ENCODE assay signal across 13 mouse cellular contexts in genomic region chr17:84155516-84156226, GRCm38 (mm10). TPM values are rescaled to one million over a fixed set of nuclear protein-coding genes. Genes with fewer than 3 reads are reported as not detected.
DNase-seq lines count a peak whose midpoint lies in the region; ATAC-seq and TF ChIP-seq lines count a peak whose summit lies in the region.
"Had no signal": no experiment of that assay in that cellular context is flagged by ENCODE, and none has a peak within 500 bp of the region (broad histone marks: within the 10 kb centered on the region; RNA-seq: fewer than 3 reads in every experiment).

No protein-coding gene starts in this region.

- DNase-seq in forebrain, embryonic 10.5 days (ENCODE audit: extremely low spot score, low spot score): no peak
- no peak for DNase-seq in lung, embryonic 14.5 days
- no peak for DNase-seq in lung, postnatal 0 days (ENCODE audit: low spot score)
- DNase-seq in urinary bladder, adult 2 months (ENCODE audit: low spot score): peak; percentile 19
- DNase-seq in urinary bladder, postnatal 36 days (ENCODE audit: low spot score in 2 of 2): no peak
- DNase-seq in cerebellum, adult 11 months: no peak
- no peak for DNase-seq in left cerebral cortex, adult 9 months (ENCODE audit: low spot score in 2 of 2)
- DNase-seq: adrenal gland, postnatal 10 days had no signal

- H3K4me1 ChIP-seq in forebrain, embryonic 10.5 days: peaks cover 54% of the 10 kb centered on the region
- peaks cover 8% of the 10 kb centered on the region; the same call in 1 of the 2 replicates for H3K4me1 ChIP-seq in forebrain, embryonic 13.5 days
- peaks cover 12% of the 10 kb centered on the region for H3K4me1 ChIP-seq in lung, embryonic 14.5 days (ENCODE audit: insufficient read depth)
- H3K4me1 ChIP-seq in lung, postnatal 0 days (ENCODE audit: insufficient read depth, low read depth, low read length): no peaks in the 10 kb centered on the region; the same call in 1 of the 2 replicates

- 85% methylated on average over 8 of the region's 8 CpGs for WGBS in forebrain, embryonic 10.5 days
- WGBS in forebrain, embryonic 13.5 days: 81% methylated on average over 8 of the region's 8 CpGs
- 64% methylated on average over 8 of the region's 8 CpGs for WGBS in lung, embryonic 14.5 days
- 73% methylated on average over 8 of the region's 8 CpGs for WGBS in lung, postnatal 0 days

- TF ChIP-seq CTCF in lung, embryonic 14.5 days (IDR thresholded peaks at IDR 0.05; ENCODE audit: low read depth): no peak
- TF ChIP-seq CTCF in lung, postnatal 0 days (IDR thresholded peaks at IDR 0.05): no peak

- no peak for TF ChIP-seq EP300 in lung, postnatal 0 days (IDR thresholded peaks at IDR 0.05)

- H3K27ac ChIP-seq in forebrain, embryonic 10.5 days: 0 out of 2 replicates have a peak overlapping the region, but pooled peaks have one; percentile 15
- no peak overlapping the region for H3K27ac ChIP-seq in forebrain, embryonic 13.5 days
- peak overlapping the region; percentile 94 for H3K27ac ChIP-seq in lung, embryonic 14.5 days (ENCODE audit: low read depth)
- H3K27ac ChIP-seq in lung, postnatal 0 days (ENCODE audit: low read length): no peak overlapping the region
- H3K27ac ChIP-seq: embryonic facial prominence, embryonic 13.5 days; forebrain, embryonic 12.5 days; left cerebral cortex, adult 2 months; limb, embryonic 15.5 days had no signal

- H3K4me2 ChIP-seq in forebrain, embryonic 13.5 days: no peak overlapping the region
- no peak overlapping the region for H3K4me2 ChIP-seq in lung, embryonic 14.5 days
- no peak overlapping the region for H3K4me2 ChIP-seq in lung, postnatal 0 days (replicated peaks; ENCODE audit: low read depth, low read length)
- H3K4me2 ChIP-seq: embryonic facial prominence, embryonic 13.5 days; forebrain, embryonic 12.5 days; limb, embryonic 15.5 days had no signal

- H3K9ac ChIP-seq in forebrain, embryonic 13.5 days: no peak overlapping the region
- no peak overlapping the region for H3K9ac ChIP-seq in lung, embryonic 14.5 days
- H3K9ac ChIP-seq in lung, postnatal 0 days (replicated peaks; ENCODE audit: low read depth): no peak overlapping the region
- H3K9ac ChIP-seq: embryonic facial prominence, embryonic 13.5 days; forebrain, embryonic 12.5 days; limb, embryonic 15.5 days had no signal

- H3K4me3 ChIP-seq in forebrain, embryonic 10.5 days: no peak overlapping the region
- no peak overlapping the region for H3K4me3 ChIP-seq in forebrain, embryonic 13.5 days
- H3K4me3 ChIP-seq in lung, embryonic 14.5 days (ENCODE audit: low read depth, low read length): no peak overlapping the region
- no peak overlapping the region for H3K4me3 ChIP-seq in lung, postnatal 0 days (ENCODE audit: low read depth, low read length)
- H3K4me3 ChIP-seq: embryonic facial prominence, embryonic 13.5 days; forebrain, embryonic 12.5 days; left cerebral cortex, adult 2 months; limb, embryonic 15.5 days had no signal

- no peaks in the 10 kb centered on the region for H3K9me3 ChIP-seq in forebrain, embryonic 10.5 days
- H3K9me3 ChIP-seq in forebrain, embryonic 13.5 days (replicated peaks): no peaks in the 10 kb centered on the region
- H3K9me3 ChIP-seq in lung, embryonic 14.5 days (ENCODE audit: low read depth, low read length): no peaks in the 10 kb centered on the region
- no peaks in the 10 kb centered on the region for H3K9me3 ChIP-seq in lung, postnatal 0 days (ENCODE audit: low read length)
- H3K9me3 ChIP-seq: embryonic facial prominence, embryonic 13.5 days; forebrain, embryonic 12.5 days; limb, embryonic 15.5 days had no signal

- H3K27me3 ChIP-seq in forebrain, embryonic 10.5 days (ENCODE audit: poor library complexity, severe bottlenecking): peaks cover 80% of the 10 kb centered on the region
- peaks cover 13% of the 10 kb centered on the region for H3K27me3 ChIP-seq in forebrain, embryonic 13.5 days
- H3K27me3 ChIP-seq in lung, embryonic 14.5 days (ENCODE audit: insufficient read depth, low read length): no peaks in the 10 kb centered on the region
- H3K27me3 ChIP-seq in lung, postnatal 0 days (replicated peaks; ENCODE audit: insufficient read depth, low read length): 0 out of 2 replicates have a peak, but pooled peaks cover 3% of the 10 kb centered on the region

- H3K36me3 ChIP-seq in forebrain, embryonic 10.5 days (replicated peaks): no peaks in the 10 kb centered on the region
- no peaks in the 10 kb centered on the region for H3K36me3 ChIP-seq in forebrain, embryonic 13.5 days (ENCODE audit: poor library complexity, severe bottlenecking)
- no peaks in the 10 kb centered on the region for H3K36me3 ChIP-seq in lung, embryonic 14.5 days (ENCODE audit: insufficient read depth)
- no peaks in the 10 kb centered on the region for H3K36me3 ChIP-seq in lung, postnatal 0 days (ENCODE audit: insufficient read depth, low read length)
- H3K36me3 ChIP-seq: embryonic facial prominence, embryonic 13.5 days; forebrain, embryonic 12.5 days; limb, embryonic 15.5 days had no signal

- ATAC-seq in forebrain, embryonic 13.5 days: no peak
- ATAC-seq in lung, embryonic 14.5 days (ENCODE audit: insufficient read depth): no peak
- no peak for ATAC-seq in lung, postnatal 0 days

RNA-seq across cellular contexts. Expression of gene Zfp36l2, which starts 32.1 kb away (rescaled TPM):
- polyA plus RNA-seq in forebrain, embryonic 10.5 days (2016; fragmentation: Nextera tagmentation; extraction: Ambion mirVana): 8.1 and 8.9 TPM in 2 replicates
- polyA plus RNA-seq in forebrain, embryonic 13.5 days (2015; fragmentation: Nextera tagmentation; extraction: Ambion mirVana): 4.9 and 5.0 TPM in 2 replicates
- 20.8 and 21.9 TPM in 2 replicates for polyA plus RNA-seq in lung, embryonic 14.5 days (2014; fragmentation: Nextera tagmentation; extraction: Ambion mirVana)
- 15.6 and 17.5 TPM in 2 replicates for polyA plus RNA-seq in lung, postnatal 0 days (2015; fragmentation: Nextera tagmentation; extraction: Ambion mirVana)
- 67.9 and 84.3 TPM in 2 replicates for polyA plus RNA-seq in urinary bladder, adult 2 months (2012; rRNA removed)

Comparison
In these comparisons a context has a peak if more than half of its experiments do, and no peak if none do; other contexts are left out.
1. H3K27ac ChIP-seq: peak in forebrain, embryonic 10.5 days (single experiment) and lung, embryonic 14.5 days (single experiment); none in forebrain, embryonic 13.5 days (single experiment) and lung, postnatal 0 days (single experiment).